Mouse (Mus musculus): Measurements from ENCODE around the gene Rasgrf2. TPM values are rescaled to one million over a fixed set of nuclear protein-coding genes. Genes with fewer than 3 reads are reported as not detected.

Rasgrf2 gene
- polyA plus RNA-seq, 1 experiment, result 6.3 TPM

DNA sequence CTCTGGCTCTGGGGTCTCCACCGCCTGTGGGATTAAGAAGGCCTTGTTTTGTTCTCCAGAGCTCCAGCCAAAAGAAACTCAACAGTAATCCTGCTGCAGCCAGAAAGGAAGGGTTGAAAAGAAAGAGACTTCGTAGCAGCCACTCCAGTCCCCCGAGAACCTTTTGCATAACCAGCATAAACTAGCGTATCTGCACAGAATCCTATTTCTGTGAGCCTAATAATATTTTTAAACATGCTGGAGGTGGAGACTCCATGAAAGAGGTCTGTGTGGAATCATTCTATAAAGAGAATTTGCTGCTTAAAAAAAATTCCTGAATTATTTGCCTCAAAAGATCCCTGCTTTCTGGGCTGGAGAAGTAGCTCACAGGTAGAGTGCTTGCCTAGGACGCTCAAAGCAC, 103.5 kb downstream of the Rasgrf2 start:
- no peak for TF ChIP-seq POLR2A (IDR thresholded peaks at IDR 0.05; ENCODE audit: control insufficient read depth, extremely low read depth, insufficient read depth, low read length, poor library complexity)
- no peak for TF ChIP-seq CTCF (IDR thresholded peaks at IDR 0.05; ENCODE audit: borderline replicate concordance, control insufficient read depth, extremely low read depth, insufficient read depth, low read length, poor library complexity)
- Histone ChIP-seq H3K4me3 (ENCODE audit: control insufficient read depth, insufficient read depth, low read length) (no peak overlapping the region), H3K27ac (ENCODE audit: control insufficient read depth, insufficient read depth, low read length) (no peak overlapping the region), H3K4me1 (replicated peaks; ENCODE audit: control insufficient read depth, insufficient read depth, low read length) (peaks cover 9% of the 10 kb centered on the region; the same call in 1 of the 2 replicates), H3K36me3 (ENCODE audit: control insufficient read depth, insufficient read depth, low read length) (no peaks in the 10 kb centered on the region), H3K27me3 (ENCODE audit: control insufficient read depth, insufficient read depth, low read length) (no peaks in the 10 kb centered on the region)
- no peak for DNase-seq
- WGBS, result 97% methylated on average over 5 of the region's 5 CpGs

DNA sequence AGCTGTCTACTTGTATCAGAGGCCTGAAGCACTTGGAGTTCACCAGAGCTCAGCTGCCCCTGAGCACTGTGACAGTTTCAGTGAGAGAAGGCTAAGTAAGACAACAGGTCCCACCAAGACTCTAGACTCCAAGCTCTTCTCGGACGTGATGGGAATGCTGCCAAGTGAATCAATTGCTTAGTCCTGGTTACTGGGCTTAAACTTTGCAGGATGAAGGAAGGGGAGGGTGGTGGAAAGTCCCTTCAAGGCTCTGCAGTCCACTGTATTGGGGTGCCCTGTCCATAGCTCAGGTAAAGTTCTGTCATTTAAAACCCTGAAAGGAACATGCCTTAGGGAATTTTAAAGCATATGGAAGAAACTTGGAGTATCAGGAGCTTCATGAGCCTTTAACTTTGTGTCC, 104.8 kb downstream of the Rasgrf2 start:
- H3K4me3 ChIP-seq (ENCODE audit: control insufficient read depth, insufficient read depth, low read length), result no peak overlapping the region
- 86% methylated on average over 2 of the region's 2 CpGs for WGBS
- H3K4me1 ChIP-seq (replicated peaks; ENCODE audit: control insufficient read depth, insufficient read depth, low read length), result peaks cover 9% of the 10 kb centered on the region; the same call in 1 of the 2 replicates
- H3K36me3 ChIP-seq (ENCODE audit: control insufficient read depth, insufficient read depth, low read length), result no peaks in the 10 kb centered on the region
- no peak overlapping the region for H3K27ac ChIP-seq (ENCODE audit: control insufficient read depth, insufficient read depth, low read length)
- no peak for TF ChIP-seq POLR2A (IDR thresholded peaks at IDR 0.05; ENCODE audit: control insufficient read depth, extremely low read depth, insufficient read depth, low read length, poor library complexity)
- no peak for TF ChIP-seq CTCF (IDR thresholded peaks at IDR 0.05; ENCODE audit: borderline replicate concordance, control insufficient read depth, extremely low read depth, insufficient read depth, low read length, poor library complexity)
- DNase-seq, result no peak
- H3K27me3 ChIP-seq (ENCODE audit: control insufficient read depth, insufficient read depth, low read length), result no peaks in the 10 kb centered on the region

DNA sequence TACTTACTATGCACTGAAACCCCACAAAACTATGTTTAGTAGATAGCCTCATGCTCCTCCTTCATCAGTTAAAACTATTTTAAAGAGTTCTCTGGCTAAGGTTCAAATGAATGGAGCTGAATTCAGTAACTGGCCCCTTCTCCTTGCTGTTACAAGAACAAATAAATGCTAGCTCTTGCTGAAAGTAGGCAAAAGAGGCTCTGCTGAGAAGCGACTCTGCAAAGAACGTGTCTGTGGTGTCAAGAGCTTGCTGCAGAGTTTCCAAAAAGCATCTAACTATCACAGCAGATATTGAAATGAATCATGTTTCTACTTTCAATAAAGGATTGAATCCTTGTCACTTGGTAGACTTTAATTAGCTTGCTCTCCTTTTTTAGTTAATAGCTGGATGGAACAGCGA, 106.3 kb downstream of the Rasgrf2 start:
- Histone ChIP-seq H3K36me3 (ENCODE audit: control insufficient read depth, insufficient read depth, low read length) (no peaks in the 10 kb centered on the region), H3K27me3 (ENCODE audit: control insufficient read depth, insufficient read depth, low read length) (no peaks in the 10 kb centered on the region), H3K4me1 (replicated peaks; ENCODE audit: control insufficient read depth, insufficient read depth, low read length) (peaks cover 4% of the 10 kb centered on the region; the same call in 1 of the 2 replicates), H3K4me3 (ENCODE audit: control insufficient read depth, insufficient read depth, low read length) (no peak overlapping the region), H3K27ac (ENCODE audit: control insufficient read depth, insufficient read depth, low read length) (no peak overlapping the region)
- no peak for DNase-seq
- 99% methylated on average over 3 of the region's 3 CpGs for WGBS
- TF ChIP-seq CTCF (IDR thresholded peaks at IDR 0.05; ENCODE audit: borderline replicate concordance, control insufficient read depth, extremely low read depth, insufficient read depth, low read length, poor library complexity) (no peak), POLR2A (IDR thresholded peaks at IDR 0.05; ENCODE audit: control insufficient read depth, extremely low read depth, insufficient read depth, low read length, poor library complexity) (no peak)

DNA sequence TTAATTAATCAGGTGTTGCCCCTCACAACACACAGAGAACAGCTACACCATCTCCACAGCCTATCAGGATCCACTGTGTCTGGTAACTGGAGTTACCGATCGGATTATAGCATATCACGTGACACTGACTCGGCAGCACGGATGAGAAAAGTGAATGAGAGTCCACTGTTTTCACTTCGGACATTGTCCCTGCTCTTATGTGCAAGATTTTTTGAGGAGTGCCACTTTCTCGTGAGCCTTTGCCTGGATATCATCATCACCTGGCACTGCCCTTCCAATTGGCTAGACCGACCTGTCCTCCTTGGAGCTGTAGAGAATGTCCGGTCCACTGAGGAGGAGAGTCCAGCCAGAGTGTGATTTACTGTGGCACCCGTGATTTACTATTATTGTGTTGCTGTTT, 109.3 kb downstream of the Rasgrf2 start:
- 93% methylated on average over 10 of the region's 10 CpGs for WGBS
- H3K27ac ChIP-seq (ENCODE audit: control insufficient read depth, insufficient read depth, low read length), result no peak overlapping the region
- no peak for DNase-seq
- TF ChIP-seq POLR2A (IDR thresholded peaks at IDR 0.05; ENCODE audit: control insufficient read depth, extremely low read depth, insufficient read depth, low read length, poor library complexity) (no peak), CTCF (IDR thresholded peaks at IDR 0.05; ENCODE audit: borderline replicate concordance, control insufficient read depth, extremely low read depth, insufficient read depth, low read length, poor library complexity) (no peak)
- H3K4me1 ChIP-seq (replicated peaks; ENCODE audit: control insufficient read depth, insufficient read depth, low read length), result no peaks in the 10 kb centered on the region
- no peaks in the 10 kb centered on the region for H3K27me3 ChIP-seq (ENCODE audit: control insufficient read depth, insufficient read depth, low read length)
- no peak overlapping the region for H3K4me3 ChIP-seq (ENCODE audit: control insufficient read depth, insufficient read depth, low read length)
- no peaks in the 10 kb centered on the region for H3K36me3 ChIP-seq (ENCODE audit: control insufficient read depth, insufficient read depth, low read length)

DNA sequence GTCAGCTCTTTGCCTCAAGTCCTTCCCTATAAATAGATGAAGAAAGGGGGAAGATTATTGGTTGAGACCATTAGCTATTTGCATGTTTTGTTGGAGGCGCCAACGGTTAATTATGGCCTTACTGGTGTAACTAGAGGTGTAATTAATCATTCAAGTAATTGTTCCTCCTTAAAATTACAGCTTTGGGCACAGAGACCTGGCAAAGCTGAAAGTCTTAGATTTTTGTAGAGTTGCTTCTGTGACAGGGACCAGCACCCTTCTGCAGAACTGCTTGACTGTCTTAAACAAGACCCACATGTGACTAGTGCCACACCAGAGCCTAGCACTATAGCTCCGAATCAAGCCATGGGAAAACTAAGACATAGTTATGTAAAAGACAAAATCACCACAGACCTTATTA, 134.5 kb downstream of the Rasgrf2 start:
- Histone ChIP-seq H3K36me3 (ENCODE audit: control insufficient read depth, insufficient read depth, low read length) (no peaks in the 10 kb centered on the region), H3K4me3 (ENCODE audit: control insufficient read depth, insufficient read depth, low read length) (no peak overlapping the region), H3K27me3 (ENCODE audit: control insufficient read depth, insufficient read depth, low read length) (no peaks in the 10 kb centered on the region), H3K27ac (ENCODE audit: control insufficient read depth, insufficient read depth, low read length) (no peak overlapping the region), H3K4me1 (replicated peaks; ENCODE audit: control insufficient read depth, insufficient read depth, low read length) (no peaks in the 10 kb centered on the region)
- TF ChIP-seq POLR2A (IDR thresholded peaks at IDR 0.05; ENCODE audit: control insufficient read depth, extremely low read depth, insufficient read depth, low read length, poor library complexity), result no peak
- TF ChIP-seq CTCF (IDR thresholded peaks at IDR 0.05; ENCODE audit: borderline replicate concordance, control insufficient read depth, extremely low read depth, insufficient read depth, low read length, poor library complexity), result no peak
- WGBS, result 90% methylated on average over 3 of the region's 3 CpGs
- DNase-seq, result no peak

DNA sequence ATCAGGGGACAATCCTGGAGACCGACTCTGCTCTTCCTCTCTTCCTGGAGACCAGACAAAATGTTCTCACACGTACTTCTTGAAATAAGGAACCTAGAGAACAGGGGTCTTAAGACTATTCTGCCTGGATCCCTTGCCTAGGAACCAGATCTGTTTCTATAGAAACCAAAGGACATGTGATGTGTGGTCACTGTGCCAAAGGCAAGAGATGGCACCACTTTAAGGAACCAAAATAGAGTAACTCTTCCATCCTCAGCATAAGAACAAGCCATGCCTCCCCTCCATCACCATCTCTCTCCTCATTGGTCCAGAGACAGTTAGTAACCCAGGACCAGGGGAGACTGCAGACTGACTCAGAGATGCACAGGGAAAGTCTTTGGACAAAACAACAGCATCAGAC, 140.0 kb downstream of the Rasgrf2 start:
- 64% methylated on average over 2 of the region's 2 CpGs for whole genome bisulfite sequencing
- H3K36me3 ChIP-seq (ENCODE audit: control insufficient read depth, insufficient read depth, low read length), result no peaks in the 10 kb centered on the region
- H3K4me3 ChIP-seq (ENCODE audit: control insufficient read depth, insufficient read depth, low read length), result no peak overlapping the region
- no peak overlapping the region for H3K27ac ChIP-seq (ENCODE audit: control insufficient read depth, insufficient read depth, low read length)
- no peaks in the 10 kb centered on the region for H3K27me3 ChIP-seq (ENCODE audit: control insufficient read depth, insufficient read depth, low read length)
- DNase-seq, result no peak
- TF ChIP-seq CTCF (IDR thresholded peaks at IDR 0.05; ENCODE audit: borderline replicate concordance, control insufficient read depth, extremely low read depth, insufficient read depth, low read length, poor library complexity), result no peak
- H3K4me1 ChIP-seq (replicated peaks; ENCODE audit: control insufficient read depth, insufficient read depth, low read length), result no peaks in the 10 kb centered on the region

DNA sequence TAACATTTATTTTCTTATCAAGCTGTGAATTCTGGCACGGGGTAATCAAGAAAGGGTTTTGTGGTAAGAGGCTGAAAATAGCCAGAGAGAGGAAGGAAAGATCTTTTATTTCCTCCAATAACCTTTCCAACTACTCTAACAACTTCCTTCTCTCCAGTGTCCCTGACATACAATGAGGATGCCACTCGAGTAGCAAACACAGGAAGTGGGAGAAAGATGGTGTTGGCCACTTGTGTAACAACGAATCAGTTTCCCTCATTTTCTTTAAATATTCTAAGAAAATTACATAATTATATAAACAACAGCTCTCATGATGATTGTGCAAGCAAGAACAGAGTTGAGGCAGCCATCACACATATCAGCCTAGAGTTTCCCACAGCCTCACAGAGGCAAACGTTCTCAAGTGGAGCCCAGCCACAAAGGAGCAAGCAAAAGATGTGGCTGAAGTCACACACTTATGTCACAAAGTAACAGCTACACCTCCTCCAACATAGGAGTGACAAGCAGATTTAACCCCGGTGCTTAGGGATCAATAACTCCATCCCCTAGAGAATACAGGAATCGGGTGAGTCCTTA, 140.7 kb downstream of the Rasgrf2 start:
- Histone ChIP-seq H3K36me3 (ENCODE audit: control insufficient read depth, insufficient read depth, low read length) (no peaks in the 10 kb centered on the region), H3K27ac (ENCODE audit: control insufficient read depth, insufficient read depth, low read length) (no peak overlapping the region), H3K4me3 (ENCODE audit: control insufficient read depth, insufficient read depth, low read length) (no peak overlapping the region), H3K4me1 (replicated peaks; ENCODE audit: control insufficient read depth, insufficient read depth, low read length) (no peaks in the 10 kb centered on the region), H3K27me3 (ENCODE audit: control insufficient read depth, insufficient read depth, low read length) (no peaks in the 10 kb centered on the region)
- no peak for TF ChIP-seq CTCF (IDR thresholded peaks at IDR 0.05; ENCODE audit: borderline replicate concordance, control insufficient read depth, extremely low read depth, insufficient read depth, low read length, poor library complexity)
- TF ChIP-seq POLR2A (IDR thresholded peaks at IDR 0.05; ENCODE audit: control insufficient read depth, extremely low read depth, insufficient read depth, low read length, poor library complexity), result no peak
- 39% methylated on average over 6 of the region's 6 CpGs for WGBS
- no peak for DNase-seq
